Mouse (Mus musculus) midbrain, embryonic 14.5 days (tissue): ENCODE measurements at regions not wholly inside any gene's neighbourhood (a gene's known extent, or its start where the extent isn't known, plus 50 kb on each side); places are given as distances from the start of the nearest gene placed in this dataset.

Experiments
- ATAC-seq: fragments of 200-750 bp; cut with Nextera tagmentation; 2 replicates; pipeline ENCODE4 v1.8.0; 2017; ENCODE audit warnings: moderate number of reproducible peaks, moderate library complexity; ENCODE audit not compliant: low FRiP score, low TSS enrichment
- DNase-seq: peaks from one replicate; pipeline ENCODE4 v3.0.0-alpha.2; 2015
- H3K27ac ChIP-seq: fragments of 300-500 bp; sonication (generic); replicated peaks from 2 replicates; pipeline ENCODE4 v1.5.1; 2014; ENCODE audit warnings: mild to moderate bottlenecking, low read depth, low read length, moderate library complexity
- H3K27me3 ChIP-seq: fragments of 300-500 bp; sonication (generic); 2 replicates; pipeline ENCODE4 v1.6.1; 2014; ENCODE audit warnings: low read length, control low read depth, mixed read lengths; ENCODE audit not compliant: control insufficient read depth, insufficient read depth
- H3K36me3 ChIP-seq: fragments of 300-500 bp; sonication (generic); 2 replicates; pipeline ENCODE4 v1.6.1; 2014; ENCODE audit warnings: low read length, control low read depth; ENCODE audit not compliant: control insufficient read depth, insufficient read depth
- H3K4me1 ChIP-seq: fragments of 300-500 bp; sonication (generic); 2 replicates; pipeline ENCODE4 v1.6.1; 2014; ENCODE audit warnings: mild to moderate bottlenecking, antibody characterized with exemption, low read length, control low read depth; ENCODE audit not compliant: control insufficient read depth, insufficient read depth
- H3K4me2 ChIP-seq: fragments of 300-500 bp; sonication (generic); 2 replicates; pipeline ENCODE4 v1.6.1; 2014; ENCODE audit warnings: mild to moderate bottlenecking, low read length, moderate library complexity
- H3K4me3 ChIP-seq: fragments of 300-500 bp; sonication (generic); replicated peaks from 2 replicates; pipeline ENCODE4 v1.5.1; 2014; ENCODE audit warnings: low read depth, low read length
- H3K9ac ChIP-seq: fragments of 300-500 bp; sonication (generic); replicated peaks from 2 replicates; pipeline ENCODE4 v1.6.1; 2014; ENCODE audit warnings: mild to moderate bottlenecking, low read length, moderate library complexity
- H3K9me3 ChIP-seq: fragments of 300-500 bp; sonication (generic); 2 replicates; pipeline ENCODE4 v1.6.1; 2016; ENCODE audit warnings: low read length, control low read depth, mixed read lengths; ENCODE audit not compliant: control insufficient read depth
- WGBS: fragments of 180-500 bp; shearing (Covaris S2); extraction: QIAGEN DNeasy Blood & Tissue Kit; methylation state at CpG from one replicate; pipeline ENCODE4 v1.1.7; 2014; 5-methylcytosine and 5-hydroxymethylcytosine counted together

GRCm38 (mm10) chr1:177605353-177605969 lies 124.2 kb upstream of the 1700016C15Rik start:
- H3K4me3 ChIP-seq: no peak overlapping the region
- DNase-seq: no peak
- no peaks in the 10 kb centered on the region for H3K4me1 ChIP-seq
- H3K9me3 ChIP-seq: no peaks in the 10 kb centered on the region
- 17% methylated on average over 6 of the region's 6 CpGs for WGBS
- no peaks in the 10 kb centered on the region for H3K36me3 ChIP-seq
- H3K9ac ChIP-seq: no peak overlapping the region
- H3K4me2 ChIP-seq: no peak overlapping the region
- no peak overlapping the region for H3K27ac ChIP-seq
- no peak for ATAC-seq
- H3K27me3 ChIP-seq: no peaks in the 10 kb centered on the region

- no peak overlapping the region for H3K4me2 ChIP-seq
- H3K27ac ChIP-seq: no peak overlapping the region
- ATAC-seq: no peak
- H3K36me3 ChIP-seq: no peaks in the 10 kb centered on the region
- H3K27me3 ChIP-seq: no peaks in the 10 kb centered on the region
- no peak overlapping the region for H3K4me3 ChIP-seq
- H3K9me3 ChIP-seq: no peaks in the 10 kb centered on the region
- WGBS: 77% methylated on average over 2 of the region's 2 CpGs
- H3K9ac ChIP-seq: no peak overlapping the region
- DNase-seq: no peak
- peaks cover 3% of the 10 kb centered on the region; the same call in 1 of the 2 replicates for H3K4me1 ChIP-seq
Measured at GRCm38 (mm10) chr1:177607565-177607964, 122.0 kb upstream of the 1700016C15Rik start.

DNA sequence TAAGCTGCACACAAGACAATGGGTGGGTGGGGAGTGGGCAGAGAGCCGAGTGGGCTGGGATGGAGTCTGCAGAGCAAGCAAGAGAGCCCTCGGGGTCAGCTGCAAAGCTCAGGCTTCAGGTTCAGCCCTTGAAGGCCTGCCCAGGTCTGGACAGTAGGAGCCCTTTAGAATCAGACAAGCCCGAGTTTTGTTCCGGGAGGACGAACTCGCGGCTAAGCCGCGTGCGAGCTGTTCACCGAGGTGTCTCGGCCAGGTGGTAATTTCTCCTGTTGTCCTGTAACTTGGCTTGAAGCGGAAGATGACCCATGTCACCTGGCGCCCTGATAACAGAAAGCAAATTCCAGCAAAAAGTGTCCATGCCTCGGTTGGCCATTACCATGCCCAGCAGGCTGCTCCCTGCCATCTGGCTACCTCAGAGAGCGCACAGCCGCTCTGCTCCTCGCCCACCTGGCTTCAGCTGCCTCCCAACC lies 121.0 kb upstream of the 1700016C15Rik start:
- no peak overlapping the region for H3K9ac ChIP-seq
- WGBS: 88% methylated on average over 18 of the region's 18 CpGs
- H3K27me3 ChIP-seq: no peaks in the 10 kb centered on the region
- ATAC-seq (no peak), DNase-seq (no peak)
- H3K4me2 ChIP-seq: no peak overlapping the region
- H3K4me1 ChIP-seq: peaks cover 5% of the 10 kb centered on the region; the same call in 1 of the 2 replicates
- H3K27ac ChIP-seq: no peak overlapping the region
- no peak overlapping the region for H3K4me3 ChIP-seq
- H3K36me3 ChIP-seq: no peaks in the 10 kb centered on the region
- H3K9me3 ChIP-seq: no peaks in the 10 kb centered on the region

- Histone ChIP-seq H3K9me3 (no peaks in the 10 kb centered on the region), H3K36me3 (no peaks in the 10 kb centered on the region), H3K9ac (no peak overlapping the region), H3K4me3 (no peak overlapping the region), H3K27me3 (no peaks in the 10 kb centered on the region), H3K4me1 (peaks cover 5% of the 10 kb centered on the region; the same call in 1 of the 2 replicates), H3K27ac (no peak overlapping the region), H3K4me2 (no peak overlapping the region)
- no peak for DNase-seq
- ATAC-seq: no peak
- 81% methylated on average over 2 of the region's 2 CpGs for WGBS
Measured at GRCm38 (mm10) chr1:177609226-177609625, 120.4 kb upstream of the 1700016C15Rik start.

DNA sequence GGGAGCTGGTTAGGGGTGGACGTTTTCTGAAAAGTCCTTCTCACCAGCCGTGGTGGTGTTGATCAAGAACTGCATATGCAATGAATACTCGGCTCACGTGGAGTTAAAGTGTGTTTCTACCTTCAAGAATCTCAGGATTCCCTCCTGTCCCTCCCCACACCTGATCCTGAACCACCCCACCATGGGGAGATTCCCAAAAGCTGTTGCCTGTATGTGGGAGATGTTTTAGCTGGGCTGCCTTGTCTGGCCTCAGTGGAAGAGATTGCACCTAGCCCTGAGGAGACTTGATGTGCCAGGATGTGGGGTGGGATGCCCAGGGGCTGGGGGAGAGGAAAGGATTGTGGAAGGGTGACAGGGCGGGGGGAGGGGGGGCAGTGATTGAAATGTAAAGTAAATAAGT lies 119.9 kb upstream of the 1700016C15Rik start:
- Histone ChIP-seq H3K27ac (no peak overlapping the region), H3K4me1 (peaks cover 5% of the 10 kb centered on the region; the same call in 1 of the 2 replicates), H3K4me3 (no peak overlapping the region), H3K9ac (no peak overlapping the region), H3K4me2 (no peak overlapping the region), H3K36me3 (no peaks in the 10 kb centered on the region), H3K27me3 (no peaks in the 10 kb centered on the region), H3K9me3 (no peaks in the 10 kb centered on the region)
- ATAC-seq: no peak
- no peak for DNase-seq
- WGBS: 75% methylated on average over 5 of the region's 5 CpGs

DNA sequence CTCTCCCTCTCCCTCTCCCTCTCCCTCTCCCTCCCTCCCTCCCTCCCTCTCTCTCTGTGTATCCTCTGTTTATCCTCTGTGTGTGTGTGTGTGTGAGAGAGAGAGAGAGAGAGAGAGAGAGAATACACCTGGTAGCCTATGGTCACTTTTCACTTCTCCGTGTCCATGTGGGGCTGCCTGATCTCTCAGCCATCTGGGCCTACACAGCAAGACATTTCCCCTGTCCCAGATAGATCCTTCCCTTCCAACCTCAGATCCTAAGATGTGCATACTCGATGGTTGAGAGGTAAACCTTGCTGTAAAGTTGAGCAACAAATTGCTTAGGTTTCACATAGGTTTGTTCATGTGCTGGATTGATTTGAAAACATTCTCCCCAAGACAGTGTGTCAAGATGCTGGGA lies 119.5 kb upstream of the 1700016C15Rik start:
- no peaks in the 10 kb centered on the region for H3K36me3 ChIP-seq
- H3K4me2 ChIP-seq: no peak overlapping the region
- H3K27me3 ChIP-seq: no peaks in the 10 kb centered on the region
- H3K4me3 ChIP-seq: no peak overlapping the region
- no peak for DNase-seq
- no peak for ATAC-seq
- no peak overlapping the region for H3K27ac ChIP-seq
- WGBS: 79% methylated on average over 2 of the region's 2 CpGs
- H3K9me3 ChIP-seq: no peaks in the 10 kb centered on the region
- peaks cover 5% of the 10 kb centered on the region; the same call in 1 of the 2 replicates for H3K4me1 ChIP-seq
- H3K9ac ChIP-seq: no peak overlapping the region

DNA sequence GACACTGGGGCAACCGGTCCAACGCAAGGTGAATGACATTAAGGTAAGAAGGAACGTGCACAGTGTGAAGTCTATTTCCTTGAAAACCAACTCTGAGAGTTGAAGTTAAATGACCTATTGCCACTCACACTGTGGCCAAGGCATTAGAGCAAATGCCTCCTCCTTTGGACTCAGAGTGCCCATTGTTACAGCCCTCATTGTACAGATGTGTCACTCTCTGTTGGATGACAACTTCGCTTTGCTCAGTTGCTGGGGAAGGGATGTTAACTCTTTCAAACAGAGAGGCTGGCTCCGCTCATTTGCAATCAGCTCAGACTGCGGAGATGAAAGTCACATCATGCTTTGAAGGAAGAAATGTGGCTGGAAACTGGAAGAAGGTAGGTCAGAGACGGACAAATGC lies 117.1 kb upstream of the 1700016C15Rik start:
- DNase-seq (no peak), ATAC-seq (no peak)
- H3K27me3 ChIP-seq: no peaks in the 10 kb centered on the region
- H3K4me2 ChIP-seq: no peak overlapping the region
- H3K9me3 ChIP-seq: no peaks in the 10 kb centered on the region
- H3K4me3 ChIP-seq: no peak overlapping the region
- 19% methylated on average over 7 of the region's 7 CpGs for WGBS
- no peaks in the 10 kb centered on the region for H3K36me3 ChIP-seq
- peaks cover 5% of the 10 kb centered on the region; the same call in 1 of the 2 replicates for H3K4me1 ChIP-seq
- no peak overlapping the region for H3K9ac ChIP-seq
- H3K27ac ChIP-seq: no peak overlapping the region

DNA sequence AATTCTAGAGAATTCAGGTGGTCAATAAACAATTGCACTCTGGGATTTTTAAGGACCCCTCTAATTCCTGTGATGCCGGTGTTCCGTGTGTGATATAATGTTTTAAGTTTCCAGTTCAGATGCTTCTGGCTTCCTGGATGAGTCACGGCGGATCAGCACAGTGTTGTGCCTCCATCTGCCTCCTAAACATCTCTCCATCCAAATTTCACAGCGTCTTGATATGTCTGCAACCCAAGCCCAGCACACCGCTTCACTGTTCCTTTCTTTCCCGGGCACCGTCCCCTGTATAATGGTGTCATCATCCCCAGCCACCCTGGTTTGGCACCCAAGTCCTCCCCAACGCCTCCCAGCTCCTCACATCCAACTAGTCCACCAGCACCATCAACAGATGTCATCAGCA lies 114.0 kb upstream of the 1700016C15Rik start:
- Histone ChIP-seq H3K9me3 (no peaks in the 10 kb centered on the region), H3K36me3 (no peaks in the 10 kb centered on the region), H3K4me2 (no peak overlapping the region), H3K4me3 (no peak overlapping the region), H3K27me3 (no peaks in the 10 kb centered on the region), H3K27ac (no peak overlapping the region), H3K9ac (no peak overlapping the region), H3K4me1 (peaks cover 5% of the 10 kb centered on the region; the same call in 1 of the 2 replicates)
- ATAC-seq: no peak
- 94% methylated on average over 9 of the region's 9 CpGs for WGBS
- DNase-seq: no peak
